Mouse (Mus musculus) thymus, adult 2 months (tissue): ENCODE results near the gene Rrp36. TPM values are rescaled to one million over a fixed set of nuclear protein-coding genes. Genes with fewer than 3 reads are reported as not detected.

ENCODE experiments used
- DNase-seq: peaks from one replicate; pipeline ENCODE4 v3.0.0; 2021
- H3K27ac ChIP-seq: fragments of 200-500 bp; 2 replicates; pipeline ENCODE4 v1.5.1; 2012; ENCODE audit warnings: low read length, control low read depth; ENCODE audit not compliant: control insufficient read depth, insufficient read depth
- H3K27me3 ChIP-seq: fragments of 200-500 bp; 2 replicates; pipeline ENCODE4 v1.6.1; 2012; ENCODE audit warnings: mild to moderate bottlenecking, low read length, moderate library complexity, mixed read lengths; ENCODE audit not compliant: control insufficient read depth, insufficient read depth
- H3K36me3 ChIP-seq: fragments of 200-500 bp; 2 replicates; pipeline ENCODE4 v1.6.1; 2012; ENCODE audit warnings: mild to moderate bottlenecking, low read length, moderate library complexity; ENCODE audit not compliant: control insufficient read depth, insufficient read depth
- H3K4me1 ChIP-seq: fragments of 200-500 bp; replicated peaks from 2 replicates; pipeline ENCODE4 v1.6.1; 2012; ENCODE audit warnings: low read length; ENCODE audit not compliant: control insufficient read depth, insufficient read depth
- H3K4me3 ChIP-seq: fragments of 200-500 bp; 2 replicates; pipeline ENCODE4 v1.5.1; 2012; ENCODE audit warnings: mild to moderate bottlenecking, low read length, control low read depth, moderate library complexity; ENCODE audit not compliant: control insufficient read depth, insufficient read depth
- CTCF ChIP-seq: fragments of 200-500 bp; IDR thresholded peaks from 2 replicates; pipeline ENCODE4 v1.5.1; 2012; ENCODE audit warnings: mild to moderate bottlenecking, control low read depth, low read length, moderate library complexity, borderline replicate concordance; ENCODE audit not compliant: control insufficient read depth, poor library complexity, insufficient read depth; ENCODE audit errors: extremely low read depth
- POLR2A ChIP-seq: fragments of 200-500 bp; IDR thresholded peaks from 2 replicates; pipeline ENCODE4 v1.6.1; 2012; ENCODE audit warnings: mild to moderate bottlenecking, low read length, control low read depth, moderate library complexity; ENCODE audit not compliant: control insufficient read depth, poor library complexity, insufficient read depth; ENCODE audit errors: extremely low read depth
- WGBS: fragments of 180-500 bp; shearing (Covaris S2); methylation state at CpG from one replicate; pipeline ENCODE4 v1.1.7; 2018; 5-methylcytosine and 5-hydroxymethylcytosine counted together
- polyA plus RNA-seq: library from polyadenylated mRNA; depleted of rRNA; stranded (reverse); fragments of >200 nt; gene quantifications from 2 replicates; pipeline ENCODE4 v1.2.3, GENCODE M21; 2012; rRNA removed

Rrp36 gene
- polyA plus RNA-seq, 1 experiment: 47.8 TPM

DNA sequence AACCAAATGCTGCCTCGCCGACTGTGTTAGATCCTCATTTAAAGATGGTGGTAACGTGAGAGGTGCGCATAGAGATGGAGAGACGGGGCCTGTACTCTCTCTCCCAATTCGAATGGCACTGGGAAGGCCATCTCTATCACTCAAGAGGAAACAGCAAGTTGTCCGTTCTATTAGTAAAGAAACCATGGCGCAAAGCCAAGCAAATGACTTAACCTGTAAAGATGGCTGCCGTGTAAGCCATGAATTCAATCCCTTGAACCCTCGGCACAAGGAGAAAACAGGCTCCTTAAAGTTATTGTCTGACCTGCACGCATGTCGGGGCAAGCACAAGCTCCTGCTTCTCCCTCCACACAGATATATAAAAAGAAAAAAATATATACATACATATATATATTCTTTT, 56.4 kb downstream of the Rrp36 start:
- no peak overlapping the region for H3K27ac ChIP-seq
- 92% methylated on average over 12 of the region's 12 CpGs for WGBS

More for the DNA sequence above, 56.4 kb downstream of the Rrp36 start:
- DNase-seq: no peak
- no peak overlapping the region for H3K4me3 ChIP-seq
- no peak for TF ChIP-seq CTCF
- TF ChIP-seq POLR2A: no peak
- H3K36me3 ChIP-seq: no peaks in the 10 kb centered on the region
- peaks cover 7% of the 10 kb centered on the region; the same call in 1 of the 2 replicates for H3K4me1 ChIP-seq
- no peaks in the 10 kb centered on the region for H3K27me3 ChIP-seq

Other genes starting within 250 kb of the Rrp36 start
- 348 and 429 TPM in 2 replicates for gene Crip3, start 245.4 kb downstream of the Rrp36 start, polyA plus RNA-seq
- gene Slc22a7, start 235.9 kb downstream of the Rrp36 start, polyA plus RNA-seq: 1.2 and 3.3 TPM in 2 replicates
- 1.0 and 1.1 TPM in 2 replicates for gene Ttbk1, start 186.7 kb downstream of the Rrp36 start, polyA plus RNA-seq
- 14.0 and 17.7 TPM in 2 replicates for gene Dnph1, start 177.6 kb downstream of the Rrp36 start, polyA plus RNA-seq
- gene Cul9, start 128.0 kb downstream of the Rrp36 start, polyA plus RNA-seq: 21.8 and 22.0 TPM in 2 replicates
- 297 and 310 TPM in 2 replicates for gene Srf, start 118.2 kb downstream of the Rrp36 start, polyA plus RNA-seq
- 11.9 and 15.8 TPM in 2 replicates for gene Ptk7, start 44.8 kb downstream of the Rrp36 start, polyA plus RNA-seq
- gene Klc4, start 28.3 kb downstream of the Rrp36 start, polyA plus RNA-seq: 22.6 and 24.0 TPM in 2 replicates
- gene Mrpl2, start 28.1 kb downstream of the Rrp36 start, polyA plus RNA-seq: 68.3 and 91.0 TPM in 2 replicates
- 47.9 and 50.1 TPM in 2 replicates for gene Cul7, start 24.0 kb downstream of the Rrp36 start, polyA plus RNA-seq
- gene Mea1, start 4.4 kb upstream of the Rrp36 start, polyA plus RNA-seq: 47.8 and 55.7 TPM in 2 replicates
- 116 and 124 TPM in 2 replicates for gene Klhdc3, start 6.6 kb upstream of the Rrp36 start, polyA plus RNA-seq
- gene Ppp2r5d, start 30.8 kb upstream of the Rrp36 start, polyA plus RNA-seq: 113 and 117 TPM in 2 replicates
- gene Pex6, start 37.1 kb upstream of the Rrp36 start, polyA plus RNA-seq: 105 and 113 TPM in 2 replicates
- gene Gnmt, start 54.8 kb upstream of the Rrp36 start, polyA plus RNA-seq: 4.4 and 10.6 TPM in 2 replicates
- 61.5 and 67.1 TPM in 2 replicates for gene Cnpy3, start 77.9 kb upstream of the Rrp36 start, polyA plus RNA-seq
- gene Ptcra, start 89.4 kb upstream of the Rrp36 start, polyA plus RNA-seq: 126 and 163 TPM in 2 replicates
- gene 2310039H08Rik, start 98.3 kb upstream of the Rrp36 start, polyA plus RNA-seq: 106 TPM in 2 replicates
- gene Rpl7l1, start 108.3 kb upstream of the Rrp36 start, polyA plus RNA-seq: 30.7 and 33.8 TPM in 2 replicates
- 19.3 and 28.1 TPM in 2 replicates for gene Bicral, start 184.1 kb upstream of the Rrp36 start, polyA plus RNA-seq
- gene Tbcc, start 216.3 kb upstream of the Rrp36 start, polyA plus RNA-seq: 23.7 and 28.5 TPM in 2 replicates
- 0.09 and 0.15 TPM in 2 replicates for gene Prph2, start 236.1 kb upstream of the Rrp36 start, polyA plus RNA-seq